Mouse (Mus musculus) heart, embryonic 12.5 days (tissue): ENCODE data around the gene Cd7. TPM values are rescaled to one million over a fixed set of nuclear protein-coding genes. Genes with fewer than 3 reads are reported as not detected.
"Not testable (repeated sequence)": the region's sequence is repeated elsewhere in the genome, so short reads cannot be mapped to it uniquely, and the experiment has no call there.

Source experiments
- ATAC-seq: fragments of 200-750 bp; cut with Nextera tagmentation; 2 replicates; pipeline ENCODE4 v1.8.0; 2017; ENCODE audit warnings: moderate TSS enrichment, moderate library complexity; ENCODE audit not compliant: insufficient number of reproducible peaks, low FRiP score
- H3K27ac ChIP-seq: fragments of 300-500 bp; sonication (generic); 2 replicates; pipeline ENCODE4 v1.5.1; 2016; ENCODE audit warnings: mild to moderate bottlenecking, moderate library complexity; ENCODE audit not compliant: poor library complexity, severe bottlenecking
- H3K27me3 ChIP-seq: fragments of 300-500 bp; sonication (generic); replicated peaks from 2 replicates; pipeline ENCODE4 v1.6.1; 2016; ENCODE audit warnings: mild to moderate bottlenecking, moderate library complexity
- H3K36me3 ChIP-seq: fragments of 300-500 bp; sonication (generic); 2 replicates; pipeline ENCODE4 v1.6.1; 2016; ENCODE audit warnings: mild to moderate bottlenecking, moderate library complexity
- H3K4me1 ChIP-seq: fragments of 300-500 bp; sonication (generic); replicated peaks from 2 replicates; pipeline ENCODE4 v1.6.1; 2016; ENCODE audit warnings: mild to moderate bottlenecking
- H3K4me2 ChIP-seq: fragments of 300-500 bp; sonication (generic); 2 replicates; pipeline ENCODE4 v1.6.1; 2016; ENCODE audit warnings: mild to moderate bottlenecking, moderate library complexity
- H3K4me3 ChIP-seq: fragments of 300-500 bp; sonication (generic); 2 replicates; pipeline ENCODE4 v1.5.1; 2016; ENCODE audit warnings: mild to moderate bottlenecking
- H3K9ac ChIP-seq: fragments of 300-500 bp; sonication (generic); 2 replicates; pipeline ENCODE4 v1.6.1; 2016; ENCODE audit warnings: mild to moderate bottlenecking, moderate library complexity
- H3K9me3 ChIP-seq: fragments of 300-500 bp; sonication (generic); replicated peaks from 2 replicates; pipeline ENCODE4 v1.6.1; 2016; ENCODE audit warnings: mild to moderate bottlenecking, moderate library complexity
- WGBS: fragments of 180-500 bp; shearing (Covaris S2); methylation state at CpG from one replicate; pipeline ENCODE4 v1.1.7; 2016; 5-methylcytosine and 5-hydroxymethylcytosine counted together
- polyA plus RNA-seq: library from polyadenylated mRNA; unstranded; fragments of >200 nt; fragmentation: Nextera tagmentation; extraction: Ambion mirVana; gene quantifications from 2 replicates; pipeline ENCODE4 v1.2.1, GENCODE M21; 2016

Gene Cd7
- polyA plus RNA-seq: not detected in 2 replicates

DNA sequence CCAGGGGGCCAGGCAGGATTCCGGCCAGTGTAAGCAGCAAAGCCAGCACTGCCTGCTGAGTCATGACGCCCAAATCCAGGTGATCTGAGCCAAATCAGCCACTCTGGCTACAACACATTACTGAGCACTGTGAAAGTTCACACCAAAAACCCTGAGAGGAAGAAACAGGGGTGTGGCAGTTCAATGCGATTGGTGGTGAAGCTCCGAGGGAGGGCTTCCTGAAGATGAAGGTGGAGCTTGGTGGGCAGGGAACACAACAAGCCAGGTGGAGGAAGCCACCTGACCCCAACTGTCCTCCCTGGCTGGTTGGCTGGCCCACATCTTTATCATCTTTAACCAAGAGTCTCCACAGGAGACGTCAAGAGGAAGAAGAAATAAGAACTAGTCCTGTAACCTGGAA is at the start of gene Cd7:
TSS of gene Cd7 (minus strand) at position 117 of the 400 bp plus-strand sequence.
- Histone ChIP-seq H3K9me3 (no peaks in the 10 kb centered on the region), H3K9ac (no peak within 1 kb of the TSS), H3K4me2 (no peak within 1 kb of the TSS), H3K27me3 (peaks cover 17% of the 10 kb centered on the region), H3K4me1 (no peaks in the 10 kb centered on the region), H3K36me3 (no peaks in the 10 kb centered on the region), H3K4me3 (no peak within 1 kb of the TSS), H3K27ac (no peak within 1 kb of the TSS)
- 65% methylated on average over 5 of the region's 5 CpGs for WGBS
- ATAC-seq: no peak

DNA sequence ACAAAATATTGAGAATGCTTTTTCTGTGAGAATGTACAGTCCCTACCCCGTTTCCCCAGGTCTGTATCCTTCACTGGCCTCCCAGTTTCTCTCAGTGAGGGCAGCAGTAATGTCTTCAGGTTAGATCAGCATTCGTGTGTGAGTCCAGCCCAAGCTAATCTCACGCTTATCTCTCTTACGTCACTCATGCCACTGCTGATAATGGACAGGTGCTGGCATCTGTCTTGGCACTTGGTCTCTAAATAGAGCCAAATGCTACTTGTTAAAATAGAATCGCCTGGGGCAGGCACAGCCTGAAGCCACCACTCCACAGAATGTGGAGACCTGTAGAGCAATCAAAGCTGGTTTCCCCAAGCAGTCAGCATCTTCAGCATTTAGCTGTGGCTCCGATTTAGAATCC is 49.8 kb upstream of the Cd7 start:
- H3K9ac ChIP-seq: no peak overlapping the region
- H3K9me3 ChIP-seq: no peaks in the 10 kb centered on the region
- ATAC-seq: no peak
- H3K36me3 ChIP-seq: no peaks in the 10 kb centered on the region
- H3K27me3 ChIP-seq: no peaks in the 10 kb centered on the region
- peaks cover 20% of the 10 kb centered on the region for H3K4me1 ChIP-seq
- H3K4me3 ChIP-seq: no peak overlapping the region
- WGBS: 38% methylated on average over 6 of the region's 6 CpGs
- H3K4me2 ChIP-seq: no peak overlapping the region
- H3K27ac ChIP-seq: no peak overlapping the region

DNA sequence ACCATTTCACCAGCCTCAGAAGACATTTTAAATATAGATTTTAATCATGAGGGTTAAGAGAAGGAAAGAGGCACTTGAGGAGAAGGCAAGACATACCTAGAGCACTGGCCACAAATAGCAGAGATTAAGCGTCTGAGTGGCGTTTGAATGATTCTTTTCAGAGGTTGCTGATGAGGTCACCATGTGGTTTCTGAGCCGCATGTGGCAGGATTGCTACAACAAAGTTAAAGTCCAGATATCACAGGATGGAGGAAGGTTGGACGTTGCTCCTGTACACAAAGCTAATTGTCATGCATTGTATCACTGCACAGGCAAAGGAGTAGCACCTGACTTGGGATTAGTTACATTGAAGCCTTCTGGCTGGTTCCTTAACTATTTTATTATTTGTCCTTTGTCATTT is 47.1 kb upstream of the Cd7 start:
- Histone ChIP-seq H3K27me3 (no peaks in the 10 kb centered on the region), H3K27ac (no peak overlapping the region), H3K9me3 (no peaks in the 10 kb centered on the region), H3K36me3 (no peaks in the 10 kb centered on the region), H3K9ac (no peak overlapping the region), H3K4me1 (peaks cover 20% of the 10 kb centered on the region), H3K4me3 (no peak overlapping the region), H3K4me2 (no peak overlapping the region)
- no peak for ATAC-seq
- 25% methylated on average over 4 of the region's 4 CpGs for WGBS

DNA sequence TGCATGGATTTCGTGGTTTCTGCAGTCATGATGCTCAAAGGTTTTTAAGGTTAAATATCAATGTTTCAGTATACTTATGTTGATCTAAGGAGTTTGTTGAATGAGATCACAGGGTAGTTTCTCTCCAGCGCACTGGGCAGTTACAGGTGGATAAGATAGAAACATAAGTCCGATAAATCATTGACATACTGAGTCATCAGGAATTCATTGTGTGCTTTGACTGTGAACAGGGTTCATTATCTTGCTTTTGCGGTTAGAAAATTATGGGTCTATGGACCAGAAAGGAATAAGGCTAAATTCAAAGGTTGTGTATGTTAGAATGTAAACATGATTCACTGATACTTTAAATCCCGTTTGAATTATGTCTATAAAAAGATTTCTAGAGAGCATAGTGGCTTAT is 46.0 kb upstream of the Cd7 start:
- Histone ChIP-seq H3K4me3 (no peak overlapping the region), H3K4me2 (no peak overlapping the region), H3K27me3 (peaks cover 3% of the 10 kb centered on the region; the same call in 1 of the 2 replicates), H3K9ac (no peak overlapping the region), H3K36me3 (no peaks in the 10 kb centered on the region), H3K4me1 (peaks cover 17% of the 10 kb centered on the region), H3K9me3 (no peaks in the 10 kb centered on the region), H3K27ac (no peak overlapping the region)
- ATAC-seq: no peak
- WGBS: 67% methylated on average over 5 of the region's 5 CpGs

DNA sequence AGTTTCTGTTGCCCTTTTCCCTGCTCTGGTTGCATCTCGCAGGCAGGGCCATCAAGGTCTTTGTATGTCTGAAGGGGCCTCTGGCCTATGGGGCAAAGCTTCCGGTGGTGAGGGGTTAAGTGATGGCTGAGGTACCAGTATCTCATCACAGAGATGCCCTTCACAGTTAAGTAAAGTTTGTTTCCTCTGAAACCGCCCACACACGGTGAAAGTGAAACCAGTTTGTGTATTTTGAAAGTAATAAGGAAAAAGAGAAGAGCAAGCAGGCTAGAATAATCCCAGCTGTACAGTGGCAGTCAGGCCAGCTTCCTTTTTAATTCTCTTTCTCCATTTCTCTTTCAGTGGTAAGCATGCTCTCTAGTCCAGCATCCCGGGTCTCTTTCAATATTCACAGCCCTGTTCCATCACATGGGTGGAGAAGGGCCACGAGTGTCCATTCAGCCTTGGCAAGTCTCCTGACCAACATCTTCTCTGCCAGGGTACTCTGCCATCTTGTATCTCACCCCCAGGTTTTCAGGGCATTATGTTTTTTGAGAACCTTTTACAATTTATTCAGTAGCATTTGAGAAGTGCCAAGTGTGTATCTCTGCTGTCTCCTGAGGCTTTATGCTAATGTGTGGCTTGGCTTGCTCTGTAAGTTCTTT is 43.8 kb upstream of the Cd7 start:
- WGBS: 75% methylated on average over 6 of the region's 6 CpGs
- ATAC-seq: no peak

DNA sequence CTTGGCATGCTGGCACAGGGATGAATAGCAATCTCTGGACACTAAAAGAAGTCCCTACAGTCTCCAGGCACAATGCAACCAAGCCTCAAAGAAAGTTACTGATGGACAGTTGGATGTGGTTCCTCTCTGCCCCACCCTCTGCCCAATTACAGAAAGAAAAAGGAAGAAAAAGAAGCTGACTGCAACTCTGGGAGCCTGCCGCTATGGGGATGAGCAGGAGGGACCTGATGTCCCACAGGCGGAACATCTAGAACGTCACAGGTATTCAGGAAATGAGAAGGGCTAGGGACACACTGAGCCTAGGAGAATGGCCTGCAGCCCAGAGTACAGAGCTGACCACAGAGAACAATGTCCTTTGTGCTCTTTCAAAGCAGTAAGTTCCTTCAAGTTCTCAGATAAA is 43.0 kb upstream of the Cd7 start:
- no peak for ATAC-seq
- 77% methylated on average over 3 of the region's 3 CpGs for WGBS
- Histone ChIP-seq H3K4me1 (0 out of 2 replicates have a peak, but pooled peaks cover 6% of the 10 kb centered on the region), H3K27ac (no peak overlapping the region), H3K9me3 (no peaks in the 10 kb centered on the region), H3K9ac (no peak overlapping the region), H3K27me3 (peaks cover 14% of the 10 kb centered on the region), H3K4me3 (no peak overlapping the region), H3K4me2 (no peak overlapping the region), H3K36me3 (no peaks in the 10 kb centered on the region)

More for the DNA sequence above, 43.8 kb upstream of the Cd7 start:
- no peak overlapping the region for H3K4me2 ChIP-seq
- H3K9ac ChIP-seq: no peak overlapping the region
- no peaks in the 10 kb centered on the region for H3K36me3 ChIP-seq
- H3K27ac ChIP-seq: no peak overlapping the region
- peaks cover 14% of the 10 kb centered on the region for H3K27me3 ChIP-seq
- no peaks in the 10 kb centered on the region for H3K9me3 ChIP-seq
- H3K4me3 ChIP-seq: no peak overlapping the region
- 0 out of 2 replicates have a peak, but pooled peaks cover 6% of the 10 kb centered on the region for H3K4me1 ChIP-seq

DNA sequence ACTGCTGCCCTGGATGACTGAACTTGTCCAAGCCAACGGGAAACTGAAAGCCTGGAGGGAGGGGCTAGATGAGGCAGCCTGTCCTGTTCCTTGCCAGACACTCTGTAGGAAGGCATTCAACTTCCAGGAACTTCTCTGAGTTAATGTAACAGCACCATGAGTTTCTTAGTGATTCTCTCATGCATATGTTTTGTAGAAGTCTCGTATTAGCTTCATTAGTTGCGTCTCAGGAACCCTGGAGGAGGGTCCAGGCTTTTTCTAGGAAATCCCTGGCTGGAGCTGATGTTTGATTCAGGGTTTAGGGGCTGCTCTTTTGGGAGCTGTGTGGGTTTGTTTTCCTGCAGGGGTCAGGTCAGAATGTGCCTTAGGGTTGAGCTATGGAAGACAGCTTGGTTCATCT is 41.9 kb upstream of the Cd7 start, which contains the start of gene Sectm1a:
TSS of gene Sectm1a (minus strand) at position 101 of the 400 bp plus-strand sequence.
- no peak within 1 kb of the TSS for H3K4me3 ChIP-seq
- 0 out of 2 replicates have a peak, but pooled peaks cover 3% of the 10 kb centered on the region for H3K4me1 ChIP-seq
- peaks cover 14% of the 10 kb centered on the region for H3K27me3 ChIP-seq
- no peak within 1 kb of the TSS for H3K27ac ChIP-seq
- no peak within 1 kb of the TSS for H3K9ac ChIP-seq
- 67% methylated on average over 3 of the region's 3 CpGs for WGBS
- no peaks in the 10 kb centered on the region for H3K9me3 ChIP-seq
- H3K36me3 ChIP-seq: no peaks in the 10 kb centered on the region
- ATAC-seq: no peak
- no peak within 1 kb of the TSS for H3K4me2 ChIP-seq

DNA sequence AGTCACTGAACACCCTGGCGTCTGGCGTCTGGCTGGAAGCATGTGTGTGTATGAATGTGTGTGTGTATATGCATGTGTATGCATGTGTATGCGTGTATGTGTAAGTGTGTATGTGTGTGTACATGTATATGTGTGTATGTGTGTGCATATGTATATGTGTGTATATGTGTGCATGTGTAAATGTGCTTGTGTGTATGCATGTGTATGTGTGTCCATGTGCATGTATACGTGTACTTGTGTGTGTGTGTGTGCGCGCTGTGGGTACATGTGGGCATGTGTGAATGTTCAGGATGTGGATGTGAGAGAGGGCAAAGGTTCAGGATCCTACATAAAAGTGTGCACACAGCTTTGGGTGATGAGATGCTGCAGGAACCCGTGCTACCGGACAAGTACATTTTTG is 41.1 kb upstream of the Cd7 start:
- H3K9me3 ChIP-seq: no peaks in the 10 kb centered on the region
- 90% methylated on average over 8 of the region's 8 CpGs for WGBS
- no peak for ATAC-seq
- H3K27ac ChIP-seq: no peak overlapping the region
- no peaks in the 10 kb centered on the region for H3K36me3 ChIP-seq
- H3K4me3 ChIP-seq: no peak overlapping the region
- no peak overlapping the region for H3K4me2 ChIP-seq
- H3K27me3 ChIP-seq: peaks cover 14% of the 10 kb centered on the region
- no peak overlapping the region for H3K9ac ChIP-seq
- H3K4me1 ChIP-seq: no peaks in the 10 kb centered on the region

DNA sequence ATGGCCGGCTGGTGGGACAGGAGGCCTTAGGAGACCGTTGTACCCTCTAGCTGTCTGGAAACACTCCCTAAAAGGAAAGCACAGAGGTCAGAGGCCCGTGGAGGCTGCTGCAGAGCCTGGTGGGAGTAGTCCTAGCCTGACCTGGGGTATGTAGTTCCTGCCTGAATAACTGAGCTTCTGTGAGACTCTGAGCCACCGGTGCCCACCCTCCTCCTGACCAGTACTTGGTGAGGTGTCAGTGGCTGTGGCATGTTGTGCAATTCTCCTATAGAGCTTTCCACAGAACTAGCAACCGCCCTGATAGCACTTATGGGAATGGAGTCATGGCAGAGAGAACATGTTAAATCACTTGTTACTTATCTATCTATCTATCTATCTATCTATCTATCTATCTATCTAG is 36.4 kb upstream of the Cd7 start:
- H3K4me1 ChIP-seq: no peaks in the 10 kb centered on the region
- WGBS: 63% methylated on average over 5 of the region's 5 CpGs
- no peak overlapping the region for H3K4me3 ChIP-seq
- H3K4me2 ChIP-seq: no peak overlapping the region
- no peaks in the 10 kb centered on the region for H3K9me3 ChIP-seq
- H3K9ac ChIP-seq: no peak overlapping the region
- no peaks in the 10 kb centered on the region for H3K36me3 ChIP-seq
- ATAC-seq: no peak
- H3K27ac ChIP-seq: no peak overlapping the region
- H3K27me3 ChIP-seq: peaks cover 14% of the 10 kb centered on the region

DNA sequence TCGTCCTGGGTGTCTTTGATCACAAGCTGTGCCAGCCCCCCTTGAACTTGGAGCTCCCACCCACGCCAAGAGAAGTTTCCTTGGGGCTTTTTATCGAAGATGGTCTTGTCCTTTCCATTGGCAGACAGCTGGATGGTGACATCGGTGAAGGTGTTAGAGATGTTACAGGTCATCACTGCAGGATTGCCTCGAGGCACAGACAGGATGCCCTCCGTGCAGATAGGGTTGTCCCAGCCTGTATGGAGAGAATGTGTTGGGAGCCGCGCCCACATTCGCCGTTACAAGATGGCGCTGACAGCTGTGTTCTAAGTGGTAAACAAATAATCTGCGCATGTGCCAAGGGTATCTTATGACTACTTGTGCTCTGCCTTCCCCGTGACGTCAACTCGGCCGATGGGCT is 30.4 kb upstream of the Cd7 start:
- H3K4me1 ChIP-seq, H3K4me3 ChIP-seq, H3K9ac ChIP-seq, H3K36me3 ChIP-seq, ATAC-seq, H3K4me2 ChIP-seq, H3K27ac ChIP-seq, H3K9me3 ChIP-seq, H3K27me3 ChIP-seq: not testable (repeated sequence)
- 91% methylated on average over 12 of the region's 16 CpGs for WGBS

DNA sequence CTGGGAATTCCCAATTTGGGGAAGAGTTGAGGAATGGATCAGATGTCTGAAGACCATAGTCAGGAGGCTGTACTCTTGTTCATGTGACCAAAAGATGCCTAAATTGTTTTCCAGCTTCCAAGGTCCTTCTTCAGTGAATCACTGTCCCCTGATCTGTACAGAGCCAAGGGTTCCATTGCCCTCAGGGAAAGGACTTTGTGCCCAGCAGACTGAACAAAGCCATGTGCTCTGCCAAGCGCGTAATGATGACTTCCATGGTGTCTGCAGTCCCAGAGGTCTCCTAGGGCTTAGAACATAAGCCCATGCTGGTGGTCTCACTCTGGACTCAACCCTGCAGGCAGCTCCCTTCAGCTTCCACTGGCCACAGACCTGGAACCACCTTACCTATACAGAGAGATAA is 28.7 kb upstream of the Cd7 start:
- H3K4me1 ChIP-seq: no peaks in the 10 kb centered on the region
- WGBS: 94% methylated on average over 2 of the region's 2 CpGs
- no peak overlapping the region for H3K4me3 ChIP-seq
- H3K36me3 ChIP-seq: no peaks in the 10 kb centered on the region
- H3K9ac ChIP-seq: no peak overlapping the region
- no peak overlapping the region for H3K27ac ChIP-seq
- ATAC-seq: no peak
- no peaks in the 10 kb centered on the region; the same call in 1 of the 2 replicates for H3K9me3 ChIP-seq
- no peak overlapping the region for H3K4me2 ChIP-seq
- peaks cover 15% of the 10 kb centered on the region; the same call in 1 of the 2 replicates for H3K27me3 ChIP-seq

DNA sequence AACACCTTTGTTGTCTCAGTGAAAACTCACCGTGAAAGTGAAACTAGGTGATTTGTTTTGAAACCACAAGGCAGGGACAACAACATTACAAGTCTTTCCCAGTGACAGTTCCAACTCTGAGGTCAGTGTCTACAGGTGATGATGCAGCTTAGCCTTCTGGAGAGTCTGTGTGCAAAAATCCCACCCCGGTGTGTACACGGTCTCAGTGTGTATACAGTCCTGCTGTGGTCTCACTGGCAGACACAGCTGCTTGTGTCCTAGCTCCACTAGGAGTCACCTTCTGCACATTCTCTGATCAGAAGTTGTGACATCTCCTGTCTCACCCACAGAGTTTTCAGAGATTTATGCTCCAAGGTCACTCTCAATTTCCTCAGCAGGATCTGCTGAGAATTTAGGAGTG is 25.0 kb upstream of the Cd7 start:
- H3K27me3 ChIP-seq: peaks cover 20% of the 10 kb centered on the region; the same call in 1 of the 2 replicates
- H3K9ac ChIP-seq: no peak overlapping the region
- no peak overlapping the region for H3K4me2 ChIP-seq
- no peaks in the 10 kb centered on the region for H3K9me3 ChIP-seq
- no peak for ATAC-seq
- H3K4me3 ChIP-seq: no peak overlapping the region
- H3K36me3 ChIP-seq: no peaks in the 10 kb centered on the region
- no peak overlapping the region for H3K27ac ChIP-seq
- WGBS: 76% methylated on average over 3 of the region's 3 CpGs
- H3K4me1 ChIP-seq: no peaks in the 10 kb centered on the region
